Mouse (Mus musculus): ENCODE results near the gene Itga11.

Gene Itga11

DNA sequence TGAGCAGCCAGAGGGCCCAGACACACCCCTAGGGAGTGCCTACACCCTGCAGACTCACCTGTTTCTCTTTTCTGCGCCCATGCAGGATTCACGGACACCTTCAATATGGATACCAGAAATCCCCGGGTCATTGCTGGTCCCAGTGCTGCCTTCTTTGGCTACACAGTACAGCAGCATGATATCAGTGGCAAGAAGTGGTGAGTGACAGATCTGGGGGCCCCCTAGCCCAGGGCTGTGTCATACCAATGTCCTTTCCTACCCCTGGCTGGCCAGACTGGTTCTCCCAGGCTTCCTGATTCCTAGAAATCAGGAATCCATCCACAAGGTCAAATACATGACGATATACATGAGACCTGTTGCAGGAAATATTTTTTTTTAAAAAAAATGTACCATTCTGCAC is 19.2 kb downstream of the Itga11 start:
- peaks cover 8% of the 10 kb centered on the region for H3K4me1 ChIP-seq (replicated peaks; ENCODE audit: low read depth, low read length)
- H3K27me3 ChIP-seq (ENCODE audit: insufficient read depth, low read length), result peaks cover 27% of the 10 kb centered on the region
- H3K4me3 ChIP-seq (replicated peaks; ENCODE audit: low read length), result no peak overlapping the region
- TF ChIP-seq POU5F1 (IDR thresholded peaks at IDR 0.05; ENCODE audit: borderline replicate concordance, low read length), result no peak
- TF ChIP-seq CTCF (conservative IDR thresholded peaks at IDR 0.05; ENCODE audit: low read length), result no peak
- no peak for TF ChIP-seq NANOG (IDR thresholded peaks at IDR 0.05; ENCODE audit: borderline replicate concordance, low read length)
- H3K36me3 ChIP-seq (ENCODE audit: insufficient read depth, low read length), result no peaks in the 10 kb centered on the region
- H3K9me3 ChIP-seq (ENCODE audit: low read length), result no peaks in the 10 kb centered on the region

DNA sequence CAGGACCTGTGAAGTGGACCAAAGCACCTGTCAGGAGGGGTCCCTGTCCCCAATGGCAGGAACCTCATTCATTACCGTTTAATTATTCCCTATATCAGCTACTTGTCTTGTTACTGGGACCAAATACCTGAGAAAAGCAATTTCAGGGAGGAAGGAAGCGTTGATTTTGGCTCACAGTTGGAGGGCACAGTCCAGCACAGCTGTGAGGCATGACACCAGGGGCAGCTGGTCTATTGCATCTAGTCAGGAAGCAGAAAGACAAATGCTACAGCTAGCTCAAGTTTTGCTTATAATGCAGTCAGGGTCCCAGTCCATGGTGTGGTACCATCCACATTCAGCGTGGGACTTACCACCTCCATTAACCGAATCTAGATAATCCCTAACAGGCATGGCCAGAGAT is 29.6 kb downstream of the Itga11 start:
- Histone ChIP-seq H3K4me1 (replicated peaks; ENCODE audit: low read depth, low read length) (no peaks in the 10 kb centered on the region), H3K36me3 (ENCODE audit: insufficient read depth, low read length) (no peaks in the 10 kb centered on the region), H3K9me3 (ENCODE audit: low read length) (no peaks in the 10 kb centered on the region), H3K4me3 (replicated peaks; ENCODE audit: low read length) (no peak overlapping the region), H3K27me3 (ENCODE audit: insufficient read depth, low read length) (peaks cover 14% of the 10 kb centered on the region)
- TF ChIP-seq POU5F1 (IDR thresholded peaks at IDR 0.05; ENCODE audit: borderline replicate concordance, low read length) (no peak), CTCF (conservative IDR thresholded peaks at IDR 0.05; ENCODE audit: low read length) (no peak), NANOG (IDR thresholded peaks at IDR 0.05; ENCODE audit: borderline replicate concordance, low read length) (no peak)

DNA sequence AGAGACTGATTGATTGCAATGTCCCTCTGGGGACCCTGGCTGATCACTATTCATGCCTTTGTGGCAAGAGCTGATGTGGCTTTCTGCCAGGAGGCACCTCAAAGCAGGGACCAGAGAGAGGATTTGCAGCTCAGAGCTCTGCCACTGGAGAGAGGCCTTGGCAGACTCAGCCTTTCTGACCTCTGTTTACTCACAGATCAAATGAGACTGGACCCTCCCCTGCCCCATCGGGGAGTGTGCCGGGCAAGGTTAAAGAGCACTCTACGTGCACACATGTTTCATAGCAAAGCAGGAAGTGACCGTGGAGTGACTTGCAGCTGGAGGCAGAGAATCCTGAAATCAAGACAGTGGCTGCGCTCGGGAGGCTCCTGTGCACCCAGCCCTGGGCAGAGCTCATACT is 30.2 kb downstream of the Itga11 start:
- Histone ChIP-seq H3K4me1 (replicated peaks; ENCODE audit: low read depth, low read length) (no peaks in the 10 kb centered on the region), H3K4me3 (replicated peaks; ENCODE audit: low read length) (no peak overlapping the region), H3K27me3 (ENCODE audit: insufficient read depth, low read length) (peaks cover 14% of the 10 kb centered on the region), H3K9me3 (ENCODE audit: low read length) (no peaks in the 10 kb centered on the region), H3K36me3 (ENCODE audit: insufficient read depth, low read length) (no peaks in the 10 kb centered on the region)
- TF ChIP-seq NANOG (IDR thresholded peaks at IDR 0.05; ENCODE audit: borderline replicate concordance, low read length), result no peak
- TF ChIP-seq POU5F1 (IDR thresholded peaks at IDR 0.05; ENCODE audit: borderline replicate concordance, low read length), result no peak
- no peak for TF ChIP-seq CTCF (conservative IDR thresholded peaks at IDR 0.05; ENCODE audit: low read length)

DNA sequence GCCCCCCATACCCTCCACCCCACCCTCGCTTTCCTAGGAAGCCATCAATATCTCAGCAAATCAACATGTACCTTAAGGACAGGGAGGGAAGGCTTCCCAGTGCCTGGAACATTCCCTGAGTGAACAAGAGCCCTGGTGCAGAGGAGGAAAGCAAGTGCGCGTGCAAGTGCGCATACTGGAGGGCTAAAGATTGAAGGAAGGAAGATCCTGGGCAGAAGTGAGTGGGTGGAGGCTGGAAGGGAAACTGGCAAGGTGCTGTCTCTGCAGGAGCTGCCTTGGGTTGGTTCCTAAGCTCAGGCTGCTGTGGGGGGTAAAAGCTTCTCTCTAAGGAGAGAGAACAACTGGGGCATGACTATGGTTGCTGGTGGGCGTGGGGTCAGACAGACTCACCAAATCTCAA is 32.4 kb downstream of the Itga11 start:
- Histone ChIP-seq H3K4me1 (replicated peaks; ENCODE audit: low read depth, low read length) (peaks cover 7% of the 10 kb centered on the region; the same call in 1 of the 2 replicates), H3K27me3 (ENCODE audit: insufficient read depth, low read length) (peaks cover 17% of the 10 kb centered on the region), H3K9me3 (ENCODE audit: low read length) (no peaks in the 10 kb centered on the region), H3K36me3 (ENCODE audit: insufficient read depth, low read length) (no peaks in the 10 kb centered on the region), H3K4me3 (replicated peaks; ENCODE audit: low read length) (no peak overlapping the region)
- TF ChIP-seq NANOG (IDR thresholded peaks at IDR 0.05; ENCODE audit: borderline replicate concordance, low read length), result no peak
- no peak for TF ChIP-seq POU5F1 (IDR thresholded peaks at IDR 0.05; ENCODE audit: borderline replicate concordance, low read length)
- no peak for TF ChIP-seq CTCF (conservative IDR thresholded peaks at IDR 0.05; ENCODE audit: low read length)

DNA sequence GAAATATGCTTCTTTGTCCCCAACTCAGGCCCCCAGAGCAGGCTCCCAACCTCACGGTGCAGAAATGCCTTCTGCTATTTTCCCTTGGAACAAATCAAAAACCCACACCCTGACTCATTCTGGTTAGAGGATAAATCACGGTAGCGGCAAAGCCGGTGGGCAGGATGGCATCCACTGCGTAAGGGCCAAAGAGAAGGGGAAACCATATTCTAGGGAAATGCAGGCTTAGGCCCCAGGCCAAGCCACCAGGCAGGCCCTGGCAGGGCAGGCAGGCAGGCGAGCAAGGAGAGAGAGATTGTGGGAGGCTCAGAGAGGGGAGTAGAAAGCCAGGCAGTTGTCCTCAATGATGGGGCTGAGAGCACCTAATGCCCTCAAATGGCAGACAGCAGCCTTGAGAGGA is 34.7 kb downstream of the Itga11 start:
- no peak for TF ChIP-seq NANOG (IDR thresholded peaks at IDR 0.05; ENCODE audit: borderline replicate concordance, low read length)
- Histone ChIP-seq H3K9me3 (ENCODE audit: low read length) (no peaks in the 10 kb centered on the region), H3K36me3 (ENCODE audit: insufficient read depth, low read length) (no peaks in the 10 kb centered on the region), H3K27me3 (ENCODE audit: insufficient read depth, low read length) (peaks cover 30% of the 10 kb centered on the region), H3K4me1 (replicated peaks; ENCODE audit: low read depth, low read length) (peaks cover 7% of the 10 kb centered on the region; the same call in 1 of the 2 replicates), H3K4me3 (replicated peaks; ENCODE audit: low read length) (no peak overlapping the region)

- peaks cover 7% of the 10 kb centered on the region for H3K4me1 ChIP-seq (replicated peaks; ENCODE audit: low read depth, low read length)
- H3K4me3 ChIP-seq (replicated peaks; ENCODE audit: low read length), result no peak overlapping the region
- H3K36me3 ChIP-seq (ENCODE audit: insufficient read depth, low read length), result no peaks in the 10 kb centered on the region
- peaks cover 35% of the 10 kb centered on the region for H3K27me3 ChIP-seq (ENCODE audit: insufficient read depth, low read length)
- TF ChIP-seq POU5F1 (IDR thresholded peaks at IDR 0.05; ENCODE audit: borderline replicate concordance, low read length) (no peak), CTCF (conservative IDR thresholded peaks at IDR 0.05; ENCODE audit: low read length) (no peak), NANOG (IDR thresholded peaks at IDR 0.05; ENCODE audit: borderline replicate concordance, low read length) (no peak)
- no peaks in the 10 kb centered on the region for H3K9me3 ChIP-seq (ENCODE audit: low read length)
Measured at GRCm38 (mm10) chr9:62713040-62713439, 35.4 kb downstream of the Itga11 start.

DNA sequence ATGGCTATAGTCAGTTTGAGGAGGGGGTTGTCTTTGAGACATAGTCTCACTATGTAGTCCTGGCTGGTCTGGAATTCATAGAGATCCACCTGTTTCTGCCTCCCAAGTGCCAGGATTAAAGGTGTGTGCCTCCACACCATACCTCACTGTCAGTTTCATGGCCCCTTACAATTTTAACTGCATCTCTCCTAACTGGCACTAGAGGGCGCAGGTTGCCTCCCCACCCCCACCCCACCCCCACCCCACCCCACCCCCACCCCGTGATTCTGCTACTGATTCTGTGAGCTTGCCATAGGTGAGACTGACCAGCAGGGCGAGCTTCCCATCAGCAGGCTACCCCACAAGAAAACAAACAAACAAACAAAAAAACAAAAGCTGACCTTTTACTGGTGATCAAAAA is 36.7 kb downstream of the Itga11 start:
- H3K4me3 ChIP-seq (replicated peaks; ENCODE audit: low read length), result no peak overlapping the region
- H3K9me3 ChIP-seq (ENCODE audit: low read length), result peaks cover 11% of the 10 kb centered on the region
- peaks cover 7% of the 10 kb centered on the region for H3K4me1 ChIP-seq (replicated peaks; ENCODE audit: low read depth, low read length)
- no peaks in the 10 kb centered on the region for H3K36me3 ChIP-seq (ENCODE audit: insufficient read depth, low read length)
- peaks cover 42% of the 10 kb centered on the region for H3K27me3 ChIP-seq (ENCODE audit: insufficient read depth, low read length)
- no peak for TF ChIP-seq NANOG (IDR thresholded peaks at IDR 0.05; ENCODE audit: borderline replicate concordance, low read length)
- peak; percentile 20; the same call in 1 of the 2 replicates for TF ChIP-seq CTCF (conservative IDR thresholded peaks at IDR 0.05; ENCODE audit: low read length)
- TF ChIP-seq POU5F1 (IDR thresholded peaks at IDR 0.05; ENCODE audit: borderline replicate concordance, low read length), result no peak

DNA sequence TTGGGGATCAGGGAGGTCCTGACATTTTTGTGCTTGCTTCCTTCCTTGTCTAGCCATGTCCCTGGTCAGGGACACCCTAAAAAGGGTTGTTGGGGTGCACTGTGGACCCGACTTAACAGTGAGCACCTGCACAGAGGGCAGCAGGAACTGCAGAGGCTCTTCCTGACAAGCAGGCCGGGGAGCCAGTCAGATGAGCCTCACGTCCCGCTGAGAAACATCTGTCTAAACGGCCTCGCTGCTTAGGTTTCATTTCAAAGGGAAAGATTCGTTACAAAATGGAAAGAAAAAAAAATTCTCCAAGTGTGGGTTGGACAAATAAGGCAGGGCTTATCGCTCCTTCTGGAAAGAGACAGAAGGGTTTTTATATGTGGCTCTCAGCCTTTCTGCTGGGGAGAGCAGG is 40.4 kb downstream of the Itga11 start:
- Histone ChIP-seq H3K4me1 (replicated peaks; ENCODE audit: low read depth, low read length) (peaks cover 7% of the 10 kb centered on the region), H3K27me3 (ENCODE audit: insufficient read depth, low read length) (peaks cover 30% of the 10 kb centered on the region), H3K36me3 (ENCODE audit: insufficient read depth, low read length) (no peaks in the 10 kb centered on the region), H3K9me3 (ENCODE audit: low read length) (peaks cover 23% of the 10 kb centered on the region), H3K4me3 (replicated peaks; ENCODE audit: low read length) (no peak overlapping the region)
- TF ChIP-seq CTCF (conservative IDR thresholded peaks at IDR 0.05; ENCODE audit: low read length) (no peak), POU5F1 (IDR thresholded peaks at IDR 0.05; ENCODE audit: borderline replicate concordance, low read length) (no peak), NANOG (IDR thresholded peaks at IDR 0.05; ENCODE audit: borderline replicate concordance, low read length) (no peak)

DNA sequence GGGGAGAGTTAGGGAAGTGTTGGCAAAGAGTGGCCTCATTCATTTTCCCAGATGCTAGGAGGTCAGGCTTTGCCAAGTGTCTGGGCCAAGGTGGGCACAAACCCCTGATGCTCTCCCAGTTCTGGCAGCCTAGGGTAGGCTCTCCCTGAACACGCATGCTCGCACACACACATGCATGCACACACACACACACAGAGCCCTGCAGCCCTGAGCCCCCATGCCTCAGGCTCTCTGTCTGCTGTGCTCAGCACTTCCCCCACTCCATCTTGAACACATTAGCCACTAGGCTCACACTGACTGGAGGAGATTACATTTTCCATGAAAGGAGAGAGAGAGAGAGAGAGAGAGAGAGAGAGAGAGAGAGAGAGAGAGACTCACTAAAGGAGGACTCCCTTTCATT is 44.2 kb downstream of the Itga11 start:
- no peak overlapping the region for H3K4me3 ChIP-seq (replicated peaks; ENCODE audit: low read length)
- H3K4me1 ChIP-seq (replicated peaks; ENCODE audit: low read depth, low read length), result no peaks in the 10 kb centered on the region; the same call in 1 of the 2 replicates
- H3K27me3 ChIP-seq (ENCODE audit: insufficient read depth, low read length), result peaks cover 17% of the 10 kb centered on the region
- no peaks in the 10 kb centered on the region for H3K36me3 ChIP-seq (ENCODE audit: insufficient read depth, low read length)
- peaks cover 23% of the 10 kb centered on the region for H3K9me3 ChIP-seq (ENCODE audit: low read length)
- TF ChIP-seq NANOG (IDR thresholded peaks at IDR 0.05; ENCODE audit: borderline replicate concordance, low read length) (no peak), CTCF (conservative IDR thresholded peaks at IDR 0.05; ENCODE audit: low read length) (no peak), POU5F1 (IDR thresholded peaks at IDR 0.05; ENCODE audit: borderline replicate concordance, low read length) (no peak)

Data from E14TG2a.4 (cell line).